Mouse (Mus musculus): ENCODE measurements around the gene Ano1. TPM values are rescaled to one million over a fixed set of nuclear protein-coding genes. Genes with fewer than 3 reads are reported as not detected.

The Ano1 gene
- polyA plus RNA-seq, 1 experiment from 2014 or later: 9.0 TPM

- H3K4me3 ChIP-seq (ENCODE audit: low read depth, low read length): no peak overlapping the region
- no peak overlapping the region for H3K9ac ChIP-seq (ENCODE audit: low read depth, low read length)
- no peaks in the 10 kb centered on the region for H3K36me3 ChIP-seq (ENCODE audit: control insufficient read depth, insufficient read depth)
- no peak for ATAC-seq
- no peaks in the 10 kb centered on the region for H3K9me3 ChIP-seq (ENCODE audit: control insufficient read depth)
- H3K4me2 ChIP-seq (replicated peaks; ENCODE audit: low read depth): no peak overlapping the region
- H3K27ac ChIP-seq (ENCODE audit: low read depth, low read length): no peak overlapping the region
- H3K4me1 ChIP-seq (replicated peaks; ENCODE audit: control insufficient read depth, insufficient read depth, low read length): no peaks in the 10 kb centered on the region
- TF ChIP-seq CTCF (IDR thresholded peaks at IDR 0.05; ENCODE audit: low read depth): no peak
- H3K27me3 ChIP-seq (replicated peaks; ENCODE audit: control insufficient read depth, insufficient read depth, low read length): 0 out of 2 replicates have a peak, but pooled peaks cover 3% of the 10 kb centered on the region
- WGBS: 35% methylated on average over 5 of the region's 5 CpGs
Observed at GRCm38 (mm10) chr7:144684467-144684866, 67.3 kb downstream of the Ano1 start.

- TF ChIP-seq CTCF (IDR thresholded peaks at IDR 0.05; ENCODE audit: low read depth): no peak
- WGBS: 76% methylated on average over 5 of the region's 5 CpGs
- ATAC-seq: no peak
- Histone ChIP-seq H3K4me2 (replicated peaks; ENCODE audit: low read depth) (no peak overlapping the region), H3K27me3 (replicated peaks; ENCODE audit: control insufficient read depth, insufficient read depth, low read length) (peaks cover 15% of the 10 kb centered on the region), H3K9me3 (ENCODE audit: control insufficient read depth) (no peaks in the 10 kb centered on the region), H3K4me3 (ENCODE audit: low read depth, low read length) (no peak overlapping the region), H3K27ac (ENCODE audit: low read depth, low read length) (no peak overlapping the region), H3K4me1 (replicated peaks; ENCODE audit: control insufficient read depth, insufficient read depth, low read length) (no peaks in the 10 kb centered on the region), H3K9ac (ENCODE audit: low read depth, low read length) (no peak overlapping the region), H3K36me3 (ENCODE audit: control insufficient read depth, insufficient read depth) (no peaks in the 10 kb centered on the region)
Observed at GRCm38 (mm10) chr7:144680096-144680495, 71.7 kb downstream of the Ano1 start.

GRCm38 (mm10) chr7:144678241-144679030, 73.3 kb downstream of the Ano1 start:
- Histone ChIP-seq H3K27ac (ENCODE audit: low read depth, low read length) (no peak overlapping the region), H3K36me3 (ENCODE audit: control insufficient read depth, insufficient read depth) (no peaks in the 10 kb centered on the region), H3K4me2 (replicated peaks; ENCODE audit: low read depth) (peak overlapping the region; percentile 70), H3K27me3 (replicated peaks; ENCODE audit: control insufficient read depth, insufficient read depth, low read length) (peaks cover 15% of the 10 kb centered on the region), H3K4me3 (ENCODE audit: low read depth, low read length) (peak overlapping the region; percentile 38), H3K9ac (ENCODE audit: low read depth, low read length) (no peak overlapping the region), H3K9me3 (ENCODE audit: control insufficient read depth) (no peaks in the 10 kb centered on the region), H3K4me1 (replicated peaks; ENCODE audit: control insufficient read depth, insufficient read depth, low read length) (no peaks in the 10 kb centered on the region)
- no peak for TF ChIP-seq CTCF (IDR thresholded peaks at IDR 0.05; ENCODE audit: low read depth)
- WGBS: 9% methylated on average over 64 of the region's 68 CpGs
- ATAC-seq: 0 out of 2 replicates have a peak, but pooled peaks have one; percentile 19

- Histone ChIP-seq H3K9ac (ENCODE audit: low read depth, low read length) (no peak overlapping the region), H3K9me3 (ENCODE audit: control insufficient read depth) (no peaks in the 10 kb centered on the region), H3K4me1 (replicated peaks; ENCODE audit: control insufficient read depth, insufficient read depth, low read length) (no peaks in the 10 kb centered on the region), H3K36me3 (ENCODE audit: control insufficient read depth, insufficient read depth) (no peaks in the 10 kb centered on the region), H3K27ac (ENCODE audit: low read depth, low read length) (no peak overlapping the region), H3K4me2 (replicated peaks; ENCODE audit: low read depth) (peak overlapping the region; percentile 70; the same call in 1 of the 2 replicates), H3K27me3 (replicated peaks; ENCODE audit: control insufficient read depth, insufficient read depth, low read length) (peaks cover 15% of the 10 kb centered on the region), H3K4me3 (ENCODE audit: low read depth, low read length) (no peak overlapping the region)
- 0 out of 2 replicates have a peak, but pooled peaks have one; percentile 2 for TF ChIP-seq CTCF (IDR thresholded peaks at IDR 0.05; ENCODE audit: low read depth)
- 67% methylated on average over 12 of the region's 12 CpGs for WGBS
- ATAC-seq: no peak
Observed at GRCm38 (mm10) chr7:144677341-144678086, 74.3 kb downstream of the Ano1 start.

- Histone ChIP-seq H3K4me2 (replicated peaks; ENCODE audit: low read depth) (no peak overlapping the region), H3K27me3 (replicated peaks; ENCODE audit: control insufficient read depth, insufficient read depth, low read length) (peaks cover 15% of the 10 kb centered on the region), H3K4me1 (replicated peaks; ENCODE audit: control insufficient read depth, insufficient read depth, low read length) (no peaks in the 10 kb centered on the region), H3K36me3 (ENCODE audit: control insufficient read depth, insufficient read depth) (no peaks in the 10 kb centered on the region), H3K9me3 (ENCODE audit: control insufficient read depth) (no peaks in the 10 kb centered on the region), H3K4me3 (ENCODE audit: low read depth, low read length) (no peak overlapping the region), H3K9ac (ENCODE audit: low read depth, low read length) (no peak overlapping the region), H3K27ac (ENCODE audit: low read depth, low read length) (no peak overlapping the region)
- ATAC-seq: no peak
- TF ChIP-seq CTCF (IDR thresholded peaks at IDR 0.05; ENCODE audit: low read depth): no peak
- WGBS: 92% methylated on average over 8 of the region's 8 CpGs
Observed at GRCm38 (mm10) chr7:144675632-144676031, 76.1 kb downstream of the Ano1 start.

GRCm38 (mm10) chr7:144669895-144670294, 81.9 kb downstream of the Ano1 start:
- ATAC-seq: no peak
- Histone ChIP-seq H3K4me3 (ENCODE audit: low read depth, low read length) (no peak overlapping the region), H3K9me3 (ENCODE audit: control insufficient read depth) (no peaks in the 10 kb centered on the region), H3K27ac (ENCODE audit: low read depth, low read length) (no peak overlapping the region), H3K9ac (ENCODE audit: low read depth, low read length) (no peak overlapping the region), H3K27me3 (replicated peaks; ENCODE audit: control insufficient read depth, insufficient read depth, low read length) (no peaks in the 10 kb centered on the region), H3K36me3 (ENCODE audit: control insufficient read depth, insufficient read depth) (no peaks in the 10 kb centered on the region), H3K4me1 (replicated peaks; ENCODE audit: control insufficient read depth, insufficient read depth, low read length) (no peaks in the 10 kb centered on the region; the same call in 1 of the 2 replicates), H3K4me2 (replicated peaks; ENCODE audit: low read depth) (no peak overlapping the region)
- peak; percentile 50 for TF ChIP-seq CTCF (IDR thresholded peaks at IDR 0.05; ENCODE audit: low read depth)
- WGBS: 94% methylated on average over 2 of the region's 2 CpGs
